Mouse (Mus musculus) stomach, postnatal 0 days (tissue): ENCODE measurements around the gene Xiap. TPM values are rescaled to one million over a fixed set of nuclear protein-coding genes. Genes with fewer than 3 reads are reported as not detected.
A peak's percentile ranks its signal among the peaks of the same experiment; 100 is the strongest.

Experiments
- ATAC-seq: fragments of 200-750 bp; cut with Nextera tagmentation; 2 replicates; pipeline ENCODE4 v1.8.0; 2017; ENCODE audit not compliant: low FRiP score, low TSS enrichment
- DNase-seq: peaks from one replicate; pipeline ENCODE4 v3.0.0-alpha.2; 2016; ENCODE audit warnings: low spot score
- H3K27ac ChIP-seq: fragments of 300-500 bp; sonication (generic); replicated peaks from 2 replicates; pipeline ENCODE4 v1.5.1; 2014; ENCODE audit warnings: mild to moderate bottlenecking, control low read depth
- H3K27me3 ChIP-seq: fragments of 300-500 bp; sonication (generic); 2 replicates; pipeline ENCODE4 v1.6.1; 2014; ENCODE audit warnings: low read length; ENCODE audit not compliant: control insufficient read depth, insufficient read depth
- H3K36me3 ChIP-seq: fragments of 300-500 bp; sonication (generic); 2 replicates; pipeline ENCODE4 v1.6.1; 2014; ENCODE audit warnings: low read length, mixed read lengths; ENCODE audit not compliant: control insufficient read depth, insufficient read depth
- H3K4me1 ChIP-seq: fragments of 300-500 bp; sonication (generic); replicated peaks from 2 replicates; pipeline ENCODE4 v1.6.1; 2014; ENCODE audit warnings: antibody characterized with exemption; ENCODE audit not compliant: control insufficient read depth, insufficient read depth
- H3K4me2 ChIP-seq: fragments of 300-500 bp; sonication (generic); replicated peaks from 2 replicates; pipeline ENCODE4 v1.6.1; 2014; ENCODE audit warnings: low read depth, mild to moderate bottlenecking, control low read depth, moderate library complexity
- H3K4me3 ChIP-seq: fragments of 300-500 bp; sonication (generic); 2 replicates; pipeline ENCODE4 v1.5.1; 2014; ENCODE audit warnings: low read depth, low read length, control low read depth
- H3K9ac ChIP-seq: fragments of 300-500 bp; sonication (generic); 2 replicates; pipeline ENCODE4 v1.6.1; 2014; ENCODE audit warnings: mild to moderate bottlenecking, low read length, control low read depth, mixed read lengths
- H3K9me3 ChIP-seq: fragments of 300-500 bp; sonication (generic); 2 replicates; pipeline ENCODE4 v1.6.1; 2016; ENCODE audit warnings: low read length; ENCODE audit not compliant: control insufficient read depth
- CTCF ChIP-seq: IDR thresholded peaks from 2 replicates; pipeline ENCODE4 v1.5.1; 2016; ENCODE audit warnings: antibody characterized with exemption, low read depth, mild to moderate bottlenecking, moderate library complexity
- EP300 ChIP-seq: optimal IDR thresholded peaks from 2 replicates; pipeline ENCODE3; 2016; ENCODE audit warnings: antibody characterized with exemption
- WGBS: fragments of 180-500 bp; shearing (Covaris S2); extraction: QIAGEN DNeasy Blood & Tissue Kit; methylation state at CpG from one replicate; pipeline ENCODE4 v1.1.7; 2014; 5-methylcytosine and 5-hydroxymethylcytosine counted together
- polyA plus RNA-seq: library from polyadenylated mRNA; unstranded; fragments of >200 nt; fragmentation: Nextera tagmentation; extraction: Ambion mirVana; gene quantifications from 2 replicates; pipeline ENCODE4 v1.2.1, GENCODE M21; 2015

Gene Xiap
- polyA plus RNA-seq, 1 experiment from 2014 or later = 7.5 TPM

DNA sequence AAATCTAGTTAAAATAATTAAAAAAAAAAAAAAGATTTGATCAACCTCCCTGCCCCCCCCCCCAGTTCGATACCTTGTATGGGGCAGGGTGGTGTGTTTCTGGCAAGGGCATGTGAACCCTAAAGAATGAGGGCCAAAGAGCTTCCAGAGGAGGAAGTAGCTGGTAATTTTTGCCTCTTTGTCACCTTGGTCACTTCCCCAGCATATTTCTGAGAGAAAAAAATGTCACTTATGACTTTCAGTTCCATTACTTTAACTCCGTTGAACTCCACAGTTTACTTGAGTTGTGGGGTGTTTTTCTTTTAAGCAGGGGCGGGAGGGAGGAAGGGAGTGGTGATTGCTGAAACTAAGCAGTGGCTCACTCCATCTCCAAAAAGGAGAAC is 9.4 kb downstream of the Xiap start:
- peak overlapping the region; percentile 45 for H3K4me2 ChIP-seq
- ATAC-seq = peak; percentile 45
- no peaks in the 10 kb centered on the region for H3K36me3 ChIP-seq
- WGBS = 13% methylated on average over 3 of the region's 3 CpGs
- H3K27me3 ChIP-seq = no peaks in the 10 kb centered on the region
- H3K4me1 ChIP-seq = no peaks in the 10 kb centered on the region
- TF ChIP-seq CTCF = no peak
- TF ChIP-seq EP300 = no peak
- no peaks in the 10 kb centered on the region for H3K9me3 ChIP-seq
- H3K27ac ChIP-seq = peak overlapping the region; percentile 97
- peak overlapping the region; percentile 42 for H3K4me3 ChIP-seq
- no peak for DNase-seq
- peak overlapping the region; percentile 59 for H3K9ac ChIP-seq

DNA sequence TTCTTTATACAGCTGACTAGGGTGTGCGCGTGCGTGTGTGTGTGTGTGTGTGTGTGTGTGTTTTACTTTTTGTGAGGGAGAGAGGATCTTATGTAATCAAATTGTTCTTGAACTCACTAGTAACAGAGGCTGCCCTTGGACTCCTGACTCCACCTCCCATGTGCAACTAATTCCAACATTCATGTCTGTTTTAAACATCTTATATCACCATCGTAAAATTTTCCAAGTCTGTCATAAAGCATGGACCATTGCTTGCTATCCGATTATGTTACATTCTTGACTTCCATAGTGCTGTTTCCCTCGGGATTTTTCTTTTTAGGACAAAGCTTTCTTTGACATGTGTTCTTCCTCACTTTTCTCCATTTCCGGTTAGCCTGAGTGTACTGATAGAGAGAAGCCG is 28.3 kb downstream of the Xiap start:
- DNase-seq = no peak
- 70% methylated on average over 8 of the region's 8 CpGs for WGBS

DNA sequence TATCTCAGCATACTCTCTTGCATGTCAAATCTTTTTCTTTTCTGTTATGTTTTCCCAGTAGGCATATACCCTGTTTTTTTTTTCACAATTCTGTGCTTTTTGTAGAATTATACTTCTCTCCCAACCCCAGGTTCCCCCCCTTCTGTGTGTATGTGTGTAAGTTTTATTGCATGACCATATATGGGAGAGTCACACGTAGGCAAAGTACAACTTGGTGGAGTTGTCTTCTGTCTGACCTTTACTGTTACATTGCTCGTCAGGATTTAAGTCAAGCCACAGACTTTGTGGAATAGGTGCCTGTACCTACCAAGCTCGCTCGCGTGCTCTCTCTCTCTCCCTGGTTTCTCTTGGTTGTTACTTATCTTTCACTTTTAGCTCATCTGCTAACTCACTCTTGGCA is 28.7 kb downstream of the Xiap start:
- Histone ChIP-seq H3K9me3 (no peaks in the 10 kb centered on the region), H3K36me3 (no peaks in the 10 kb centered on the region), H3K27me3 (no peaks in the 10 kb centered on the region), H3K4me2 (no peak overlapping the region), H3K4me3 (no peak overlapping the region), H3K27ac (no peak overlapping the region), H3K9ac (no peak overlapping the region), H3K4me1 (no peaks in the 10 kb centered on the region)
- WGBS = 79% methylated on average over 5 of the region's 5 CpGs
- TF ChIP-seq CTCF (no peak), EP300 (no peak)
- ATAC-seq (no peak), DNase-seq (no peak)

More for the DNA sequence above, 28.3 kb downstream of the Xiap start:
- no peak for ATAC-seq
- no peaks in the 10 kb centered on the region for H3K36me3 ChIP-seq
- H3K9ac ChIP-seq = no peak overlapping the region
- H3K27me3 ChIP-seq = no peaks in the 10 kb centered on the region
- H3K4me3 ChIP-seq = no peak overlapping the region
- no peak overlapping the region for H3K4me2 ChIP-seq
- H3K9me3 ChIP-seq = no peaks in the 10 kb centered on the region
- no peaks in the 10 kb centered on the region for H3K4me1 ChIP-seq
- TF ChIP-seq EP300 = no peak
- TF ChIP-seq CTCF = no peak
- H3K27ac ChIP-seq = no peak overlapping the region

GRCm38 (mm10) chrX:42107137-42107536 is 47.7 kb downstream of the Xiap start:
- Histone ChIP-seq H3K9me3 (no peaks in the 10 kb centered on the region), H3K4me1 (no peaks in the 10 kb centered on the region), H3K27ac (no peak overlapping the region), H3K4me2 (no peak overlapping the region), H3K9ac (no peak overlapping the region), H3K4me3 (no peak overlapping the region), H3K36me3 (no peaks in the 10 kb centered on the region), H3K27me3 (no peaks in the 10 kb centered on the region)
- no peak for ATAC-seq
- DNase-seq = no peak
- WGBS = 82% methylated on average over 6 of the region's 6 CpGs
- TF ChIP-seq CTCF (no peak), EP300 (no peak)

DNA sequence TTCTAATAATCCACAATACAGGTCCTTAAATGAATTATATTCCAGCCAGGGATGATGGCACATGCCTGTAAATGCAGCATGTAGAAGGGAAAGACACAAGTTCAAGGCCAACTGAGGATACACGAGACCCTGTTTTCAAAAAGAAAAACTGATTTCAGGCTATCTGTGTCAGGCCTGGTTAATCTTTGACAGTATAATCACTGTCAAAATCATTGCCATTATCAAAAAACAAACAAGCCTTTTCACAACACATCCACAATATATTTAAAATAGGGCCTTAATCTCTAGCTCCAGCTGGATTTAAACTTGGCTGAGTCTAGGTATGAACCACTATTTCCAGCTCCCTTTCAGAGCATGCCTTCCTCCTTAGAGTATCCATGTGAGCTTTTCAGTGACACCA is 51.1 kb downstream of the Xiap start:
- Histone ChIP-seq H3K9ac (no peak overlapping the region), H3K4me3 (no peak overlapping the region), H3K4me2 (no peak overlapping the region), H3K9me3 (no peaks in the 10 kb centered on the region), H3K27ac (no peak overlapping the region), H3K4me1 (no peaks in the 10 kb centered on the region), H3K36me3 (no peaks in the 10 kb centered on the region), H3K27me3 (no peaks in the 10 kb centered on the region)
- ATAC-seq (no peak), DNase-seq (no peak)
- TF ChIP-seq EP300 = no peak
- TF ChIP-seq CTCF = no peak
- 32% methylated on average over 1 of the region's 1 CpGs for WGBS

GRCm38 (mm10) chrX:42119442-42120048 is 60.1 kb downstream of the Xiap start:
- Histone ChIP-seq H3K4me2 (no peak overlapping the region), H3K9ac (no peak overlapping the region), H3K27ac (no peak overlapping the region), H3K4me3 (no peak overlapping the region), H3K36me3 (no peaks in the 10 kb centered on the region), H3K27me3 (no peaks in the 10 kb centered on the region), H3K9me3 (no peaks in the 10 kb centered on the region), H3K4me1 (no peaks in the 10 kb centered on the region)
- 80% methylated on average over 6 of the region's 6 CpGs for WGBS
- no peak for TF ChIP-seq CTCF
- no peak for TF ChIP-seq EP300
- DNase-seq (no peak), ATAC-seq (no peak)
